9 mouse cellular contexts compared by ENCODE assay signal in genomic region chr12:111274006-111274405, GRCm38 (mm10). TPM values are rescaled to one million over a fixed set of nuclear protein-coding genes. Genes with fewer than 3 reads are reported as not detected.
DNase-seq lines count a peak whose midpoint lies in the region; ATAC-seq lines count a peak whose summit lies in the region.
"Had no signal": no experiment of that assay in that cellular context is flagged by ENCODE, and none has a peak within 500 bp of the region (broad histone marks: within the 10 kb centered on the region; RNA-seq: fewer than 3 reads in every experiment).

No protein-coding gene starts in this region.

- 2% methylated on average over 28 of the region's 28 CpGs for WGBS in kidney, embryonic 15.5 days
- 3% methylated on average over 28 of the region's 28 CpGs for WGBS in embryonic facial prominence, embryonic 12.5 days
- WGBS in hindbrain, embryonic 16.5 days: 3% methylated on average over 28 of the region's 28 CpGs
- WGBS in midbrain, embryonic 14.5 days: 3% methylated on average over 28 of the region's 28 CpGs

- peak overlapping the region; percentile 87 for H3K4me2 ChIP-seq in kidney, embryonic 15.5 days
- peak overlapping the region; percentile 86 for H3K4me2 ChIP-seq in embryonic facial prominence, embryonic 12.5 days (replicated peaks)
- peak overlapping the region; percentile 88 for H3K4me2 ChIP-seq in hindbrain, embryonic 16.5 days (ENCODE audit: low read length)
- H3K4me2 ChIP-seq in midbrain, embryonic 14.5 days (ENCODE audit: low read length): peak overlapping the region; percentile 67

- peak overlapping the region; percentile 47 for H3K4me3 ChIP-seq in kidney, embryonic 15.5 days (replicated peaks)
- peak overlapping the region; percentile 45 for H3K4me3 ChIP-seq in embryonic facial prominence, embryonic 12.5 days
- H3K4me3 ChIP-seq in hindbrain, embryonic 16.5 days (ENCODE audit: low read length): peak overlapping the region; percentile 49
- peak overlapping the region; percentile 40 for H3K4me3 ChIP-seq in midbrain, embryonic 14.5 days (replicated peaks; ENCODE audit: low read depth, low read length)

- peaks cover 82% of the 10 kb centered on the region for H3K27me3 ChIP-seq in kidney, embryonic 15.5 days
- peaks cover 84% of the 10 kb centered on the region for H3K27me3 ChIP-seq in embryonic facial prominence, embryonic 12.5 days
- peaks cover 68% of the 10 kb centered on the region for H3K27me3 ChIP-seq in hindbrain, embryonic 16.5 days (replicated peaks; ENCODE audit: control insufficient read depth, insufficient read depth, low read length)
- H3K27me3 ChIP-seq in midbrain, embryonic 14.5 days (ENCODE audit: control insufficient read depth, insufficient read depth, low read length): peaks cover 76% of the 10 kb centered on the region
- H3K27me3 ChIP-seq: Patski had no signal

- H3K27ac ChIP-seq in kidney, embryonic 15.5 days: no peak overlapping the region
- H3K27ac ChIP-seq in embryonic facial prominence, embryonic 12.5 days: no peak overlapping the region
- H3K27ac ChIP-seq in hindbrain, embryonic 16.5 days (ENCODE audit: low read depth, low read length): no peak overlapping the region
- no peak overlapping the region for H3K27ac ChIP-seq in midbrain, embryonic 14.5 days (replicated peaks; ENCODE audit: low read depth, low read length)

- no peak for ATAC-seq in kidney, embryonic 15.5 days (replicated peaks; ENCODE audit: low FRiP score)
- no peak for ATAC-seq in embryonic facial prominence, embryonic 12.5 days (ENCODE audit: insufficient number of reproducible peaks, insufficient read depth, low FRiP score, low TSS enrichment)
- ATAC-seq in hindbrain, embryonic 16.5 days: no peak
- ATAC-seq in midbrain, embryonic 14.5 days (ENCODE audit: low FRiP score, low TSS enrichment): no peak
- ATAC-seq: Patski had no signal

- H3K36me3 ChIP-seq in kidney, embryonic 15.5 days: no peaks in the 10 kb centered on the region
- H3K36me3 ChIP-seq in embryonic facial prominence, embryonic 12.5 days: no peaks in the 10 kb centered on the region
- H3K36me3 ChIP-seq in hindbrain, embryonic 16.5 days (ENCODE audit: control insufficient read depth, insufficient read depth, low read length): no peaks in the 10 kb centered on the region
- no peaks in the 10 kb centered on the region for H3K36me3 ChIP-seq in midbrain, embryonic 14.5 days (ENCODE audit: control insufficient read depth, insufficient read depth, low read length)

- peaks cover 44% of the 10 kb centered on the region for H3K4me1 ChIP-seq in kidney, embryonic 15.5 days
- peaks cover 20% of the 10 kb centered on the region for H3K4me1 ChIP-seq in embryonic facial prominence, embryonic 12.5 days
- peaks cover 19% of the 10 kb centered on the region for H3K4me1 ChIP-seq in hindbrain, embryonic 16.5 days (ENCODE audit: control insufficient read depth, insufficient read depth, low read depth, low read length)
- peaks cover 14% of the 10 kb centered on the region; the same call in 1 of the 2 replicates for H3K4me1 ChIP-seq in midbrain, embryonic 14.5 days (ENCODE audit: control insufficient read depth, insufficient read depth, low read length)

- peaks cover 3% of the 10 kb centered on the region; the same call in 1 of the 2 replicates for H3K9me3 ChIP-seq in kidney, embryonic 15.5 days (replicated peaks)
- no peaks in the 10 kb centered on the region for H3K9me3 ChIP-seq in embryonic facial prominence, embryonic 12.5 days
- H3K9me3 ChIP-seq in hindbrain, embryonic 16.5 days (ENCODE audit: control insufficient read depth, low read length): no peaks in the 10 kb centered on the region; the same call in 1 of the 2 replicates
- H3K9me3 ChIP-seq in midbrain, embryonic 14.5 days (ENCODE audit: control insufficient read depth, low read length): no peaks in the 10 kb centered on the region

- H3K9ac ChIP-seq in kidney, embryonic 15.5 days: peak overlapping the region; percentile 21; the same call in 1 of the 2 replicates
- peak overlapping the region; percentile 48 for H3K9ac ChIP-seq in embryonic facial prominence, embryonic 12.5 days
- peak overlapping the region; percentile 52 for H3K9ac ChIP-seq in hindbrain, embryonic 16.5 days (ENCODE audit: low read depth, low read length)
- H3K9ac ChIP-seq in midbrain, embryonic 14.5 days (replicated peaks; ENCODE audit: low read length): peak overlapping the region; percentile 43; the same call in 1 of the 2 replicates

- DNase-seq in kidney, postnatal 14 days: no peak
- no peak for DNase-seq in midbrain, embryonic 14.5 days
- no peak for DNase-seq in layer of hippocampus, adult 18-20 months (ENCODE audit: low spot score in 2 of 2)
- DNase-seq in cerebellum, postnatal 14 days: no peak
- no peak for DNase-seq in embryo, embryonic 10.5 days (ENCODE audit: low spot score)

RNA-seq across cellular contexts. Expression of gene Amn, which starts 3.1 kb away (rescaled TPM):
- 43.7 and 43.9 TPM in 2 replicates for polyA plus RNA-seq in kidney, embryonic 15.5 days (2015; fragmentation: Nextera tagmentation; extraction: Ambion mirVana)
- polyA plus RNA-seq in embryonic facial prominence, embryonic 12.5 days (2016; fragmentation: Nextera tagmentation; extraction: Ambion mirVana): 0.38 and 0.52 TPM in 2 replicates
- 39.0 and 59.0 TPM in 2 replicates for polyA plus RNA-seq in hindbrain, embryonic 16.5 days (2015; fragmentation: Nextera tagmentation; extraction: Ambion mirVana)
- polyA plus RNA-seq in midbrain, embryonic 14.5 days (2014; fragmentation: Nextera tagmentation; extraction: Ambion mirVana): 5.3 and 8.9 TPM in 2 replicates
- 1 to 10 TPM; 3.3 to 4.6 TPM for total RNA-seq in layer of hippocampus, adult 18-20 months (2021)
